Mouse (Mus musculus) lung, postnatal 0 days (tissue): ENCODE results near the gene Trip10. TPM values are rescaled to one million over a fixed set of nuclear protein-coding genes. Genes with fewer than 3 reads are reported as not detected.

Source experiments
- ATAC-seq: fragments of 200-750 bp; cut with Nextera tagmentation; 2 replicates; pipeline ENCODE4 v1.8.0; 2017; ENCODE audit warnings: moderate library complexity
- DNase-seq: peaks from one replicate; pipeline ENCODE4 v3.0.0-alpha.2; 2016; ENCODE audit warnings: low spot score
- H3K27ac ChIP-seq: fragments of 300-500 bp; sonication (generic); 2 replicates; pipeline ENCODE4 v1.5.1; 2014; ENCODE audit warnings: antibody characterized with exemption, mild to moderate bottlenecking, low read length, mixed read lengths
- H3K27me3 ChIP-seq: fragments of 300-500 bp; sonication (generic); replicated peaks from 2 replicates; pipeline ENCODE4 v1.6.1; 2014; ENCODE audit warnings: low read length, mixed read lengths; ENCODE audit not compliant: insufficient read depth
- H3K36me3 ChIP-seq: fragments of 300-500 bp; sonication (generic); 2 replicates; pipeline ENCODE4 v1.6.1; 2014; ENCODE audit warnings: low read length, mixed read lengths; ENCODE audit not compliant: insufficient read depth
- H3K4me1 ChIP-seq: fragments of 300-500 bp; sonication (generic); 2 replicates; pipeline ENCODE4 v1.6.1; 2014; ENCODE audit warnings: antibody characterized with exemption, low read depth, low read length, mixed read lengths; ENCODE audit not compliant: insufficient read depth
- H3K4me2 ChIP-seq: fragments of 300-500 bp; sonication (generic); replicated peaks from 2 replicates; pipeline ENCODE4 v1.6.1; 2014; ENCODE audit warnings: low read depth, mild to moderate bottlenecking, low read length, moderate library complexity, mixed read lengths
- H3K4me3 ChIP-seq: fragments of 300-500 bp; sonication (generic); 2 replicates; pipeline ENCODE4 v1.5.1; 2014; ENCODE audit warnings: low read depth, low read length
- H3K9ac ChIP-seq: fragments of 300-500 bp; sonication (generic); replicated peaks from 2 replicates; pipeline ENCODE4 v1.6.1; 2014; ENCODE audit warnings: low read depth, mild to moderate bottlenecking
- H3K9me3 ChIP-seq: fragments of 300-500 bp; sonication (generic); 2 replicates; pipeline ENCODE4 v1.6.1; 2016; ENCODE audit warnings: low read length, mixed read lengths
- CTCF ChIP-seq: IDR thresholded peaks from 2 replicates; pipeline ENCODE4 v1.5.1; 2016; ENCODE audit warnings: antibody characterized with exemption, mild to moderate bottlenecking
- EP300 ChIP-seq: IDR thresholded peaks from 2 replicates; pipeline ENCODE4 v1.6.1; 2016; ENCODE audit warnings: antibody characterized with exemption, mild to moderate bottlenecking, control low read depth
- WGBS: fragments of 180-500 bp; shearing (Covaris S2); extraction: QIAGEN DNeasy Blood & Tissue Kit; methylation state at CpG from one replicate; pipeline ENCODE4 v1.1.7; 2014; 5-methylcytosine and 5-hydroxymethylcytosine counted together
- polyA plus RNA-seq: library from polyadenylated mRNA; unstranded; fragments of >200 nt; fragmentation: Nextera tagmentation; extraction: Ambion mirVana; gene quantifications from 2 replicates; pipeline ENCODE4 v1.2.1, GENCODE M21; 2015

Gene Trip10
- polyA plus RNA-seq, result 46.4 and 58.9 TPM in 2 replicates

GRCm38 (mm10) chr17:57249186-57250181 is at the start of gene Trip10:
Trip10 (plus strand) TSS chr17:57249455.
- Histone ChIP-seq H3K27ac (peak within 1 kb of the TSS; percentile 88), H3K9me3 (no peaks in the 10 kb centered on the region), H3K9ac (peak within 1 kb of the TSS; percentile 70), H3K36me3 (peaks cover 3% of the 10 kb centered on the region; the same call in 1 of the 2 replicates), H3K4me1 (0 out of 2 replicates have a peak, but pooled peaks cover 11% of the 10 kb centered on the region), H3K4me3 (peak within 1 kb of the TSS; percentile 80), H3K4me2 (peak within 1 kb of the TSS; percentile 90), H3K27me3 (no peaks in the 10 kb centered on the region)
- ATAC-seq, result peak; percentile 62
- DNase-seq, result peak; percentile 95
- TF ChIP-seq EP300, result no peak
- peak; percentile 57 for TF ChIP-seq CTCF
- under 1% methylated on average over 39 of the region's 52 CpGs for WGBS

DNA sequence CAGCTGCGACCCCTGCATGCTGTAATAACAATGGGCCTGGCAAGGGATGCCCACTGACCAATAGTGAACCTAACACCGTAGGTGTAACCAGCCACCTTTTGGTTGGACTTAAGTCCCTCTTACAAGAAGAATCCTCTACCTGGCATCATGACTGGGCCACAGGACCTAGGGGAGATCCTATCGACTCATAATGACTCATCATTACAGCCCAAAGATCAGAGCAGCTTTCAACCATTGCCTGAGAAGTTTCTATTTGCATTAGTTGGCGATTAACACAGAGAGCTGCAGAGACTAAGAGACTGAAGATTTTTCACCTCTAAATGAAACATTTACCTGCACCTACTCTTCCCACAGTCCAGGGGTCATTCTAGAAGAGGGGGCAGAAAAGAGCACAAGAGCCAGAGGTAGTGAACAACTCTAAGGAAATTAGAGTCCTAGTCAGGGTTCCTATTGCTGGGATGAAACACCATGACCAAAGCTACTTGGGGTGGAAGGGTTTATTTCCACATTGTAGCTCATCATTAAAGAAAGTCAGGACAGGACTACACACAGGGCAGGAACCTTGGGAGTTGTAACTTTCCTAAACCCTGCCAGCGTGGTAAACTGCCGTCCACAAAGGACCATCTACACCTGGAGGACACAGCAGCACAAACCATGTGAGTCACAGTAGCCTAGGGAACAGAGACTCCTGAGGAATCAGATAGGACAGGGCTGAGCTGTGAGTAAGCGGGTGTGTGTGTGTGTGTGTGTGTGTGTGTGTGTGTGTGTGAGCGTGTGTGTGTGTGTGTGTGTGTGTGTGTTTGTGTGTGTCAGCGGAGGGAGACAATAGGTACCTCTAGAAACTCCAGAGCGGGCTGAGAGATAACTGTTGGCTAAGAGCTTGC is 47.2 kb upstream of the Trip10 start:
- no peaks in the 10 kb centered on the region for H3K36me3 ChIP-seq
- H3K9ac ChIP-seq, result no peak overlapping the region
- ATAC-seq, result no peak
- H3K4me2 ChIP-seq, result no peak overlapping the region
- TF ChIP-seq EP300 (no peak), CTCF (no peak)
- H3K4me1 ChIP-seq, result no peaks in the 10 kb centered on the region
- WGBS, result 72% methylated on average over 10 of the region's 10 CpGs
- H3K27me3 ChIP-seq, result no peaks in the 10 kb centered on the region
- DNase-seq, result no peak
- no peak overlapping the region for H3K27ac ChIP-seq
- no peak overlapping the region for H3K4me3 ChIP-seq
- no peaks in the 10 kb centered on the region for H3K9me3 ChIP-seq

GRCm38 (mm10) chr17:57207938-57208337 is 41.3 kb upstream of the Trip10 start:
- no peak overlapping the region for H3K4me2 ChIP-seq
- WGBS, result 74% methylated on average over 3 of the region's 3 CpGs
- ATAC-seq, result no peak
- H3K4me3 ChIP-seq, result no peak overlapping the region
- TF ChIP-seq CTCF, result no peak
- TF ChIP-seq EP300, result no peak
- no peak overlapping the region for H3K9ac ChIP-seq
- H3K4me1 ChIP-seq, result no peaks in the 10 kb centered on the region
- DNase-seq, result no peak
- H3K9me3 ChIP-seq, result no peaks in the 10 kb centered on the region
- no peaks in the 10 kb centered on the region for H3K36me3 ChIP-seq
- no peaks in the 10 kb centered on the region for H3K27me3 ChIP-seq
- no peak overlapping the region for H3K27ac ChIP-seq

DNA sequence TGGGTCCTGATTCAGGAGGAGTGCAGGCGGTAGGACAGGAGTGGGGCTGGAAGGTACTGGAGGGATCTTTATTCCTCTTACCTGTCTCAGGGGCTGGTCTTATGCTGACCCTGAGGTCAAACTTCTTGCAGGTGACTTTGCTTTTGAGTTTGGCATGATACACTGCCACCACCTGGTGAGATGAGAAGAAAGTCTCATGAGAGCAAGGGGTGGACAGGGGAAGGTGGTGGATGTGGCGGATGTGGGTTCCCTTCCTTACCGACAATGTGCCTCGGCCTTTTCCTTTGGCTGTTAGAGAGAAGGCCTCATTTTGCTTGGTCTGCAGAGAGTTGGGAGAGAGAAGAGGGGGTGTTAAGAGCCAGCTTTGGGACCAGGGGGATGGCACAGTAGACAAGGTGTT is 39.9 kb upstream of the Trip10 start:
- Histone ChIP-seq H3K4me1 (no peaks in the 10 kb centered on the region), H3K4me3 (no peak overlapping the region), H3K9ac (no peak overlapping the region), H3K27ac (no peak overlapping the region), H3K9me3 (no peaks in the 10 kb centered on the region), H3K36me3 (no peaks in the 10 kb centered on the region), H3K4me2 (no peak overlapping the region), H3K27me3 (no peaks in the 10 kb centered on the region)
- WGBS, result 73% methylated on average over 4 of the region's 4 CpGs
- no peak for TF ChIP-seq EP300
- TF ChIP-seq CTCF, result peak; percentile 31; the same call in 1 of the 2 replicates
- ATAC-seq (no peak), DNase-seq (no peak)

- Histone ChIP-seq H3K4me3 (no peak overlapping the region), H3K9me3 (no peaks in the 10 kb centered on the region), H3K36me3 (no peaks in the 10 kb centered on the region), H3K27me3 (no peaks in the 10 kb centered on the region), H3K4me2 (no peak overlapping the region), H3K4me1 (no peaks in the 10 kb centered on the region), H3K9ac (no peak overlapping the region), H3K27ac (no peak overlapping the region)
- WGBS, result 63% methylated on average over 9 of the region's 9 CpGs
- ATAC-seq, result no peak
- DNase-seq, result no peak
- TF ChIP-seq CTCF (no peak), EP300 (no peak)
These were observed 37.8 kb upstream of the Trip10 start for GRCm38 (mm10) chr17:57211501-57211900.
